Mouse (Mus musculus) liver, postnatal 0 days (tissue): ENCODE data around the gene Srsf7.
"Not testable (repeated sequence)": the region's sequence is repeated elsewhere in the genome, so short reads cannot be mapped to it uniquely, and the experiment has no call there.

ENCODE experiments used
- CTCF ChIP-seq: sonication (generic); IDR thresholded peaks from 2 replicates; pipeline ENCODE4 v1.5.1; 2016; ENCODE audit warnings: antibody characterized with exemption, low read depth
- EP300 ChIP-seq: IDR thresholded peaks from 2 replicates; pipeline ENCODE4 v1.6.1; 2016; ENCODE audit warnings: antibody characterized with exemption, low read depth, mild to moderate bottlenecking

DNA sequence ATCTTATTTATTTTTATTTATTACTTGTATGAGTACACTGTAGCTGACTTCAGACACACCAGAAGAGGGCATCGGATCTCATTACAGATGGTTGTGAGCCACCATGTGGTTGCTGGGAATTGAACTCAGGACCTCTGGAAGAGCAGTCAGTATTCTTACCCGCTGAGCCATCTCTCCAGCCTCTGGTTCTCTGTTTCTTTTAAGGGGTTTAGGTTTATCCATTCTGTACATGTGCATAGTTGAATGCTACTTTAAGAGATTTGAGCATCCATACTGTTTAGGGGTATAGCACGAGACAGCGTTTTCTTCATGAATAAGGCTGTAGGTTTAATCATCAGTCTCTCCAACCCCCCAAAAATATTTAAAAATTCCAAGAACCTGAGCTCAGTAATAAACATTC is 6.9 kb upstream of the Srsf7 start:
- TF ChIP-seq CTCF, EP300: not testable (repeated sequence)
